Mouse (Mus musculus): ENCODE results near the gene Nynrin.

Nynrin gene

DNA sequence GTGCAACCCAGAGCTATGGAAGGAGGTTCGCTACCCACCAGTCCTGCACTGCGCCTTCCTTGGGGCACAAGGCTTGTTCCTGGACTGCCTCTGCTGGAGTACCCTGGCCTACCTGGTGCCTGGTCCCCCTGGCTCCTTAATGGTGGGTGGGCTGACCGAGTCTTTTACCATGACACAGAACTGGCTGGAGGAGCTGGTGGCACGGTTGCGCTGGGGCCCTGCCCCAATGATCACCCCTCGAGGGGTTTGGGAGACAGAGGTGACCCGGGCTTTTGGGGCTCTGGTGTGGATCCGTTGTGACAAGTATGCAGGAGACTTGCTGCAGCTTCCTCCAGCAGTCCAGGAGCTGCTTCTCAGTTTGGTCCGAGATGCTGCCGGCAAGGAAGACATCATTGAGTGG lies 9.2 kb downstream of the Nynrin start:
- TF ChIP-seq GATA4 (IDR thresholded peaks at IDR 0.05; ENCODE audit: insufficient replicate concordance, low read length): no peak

DNA sequence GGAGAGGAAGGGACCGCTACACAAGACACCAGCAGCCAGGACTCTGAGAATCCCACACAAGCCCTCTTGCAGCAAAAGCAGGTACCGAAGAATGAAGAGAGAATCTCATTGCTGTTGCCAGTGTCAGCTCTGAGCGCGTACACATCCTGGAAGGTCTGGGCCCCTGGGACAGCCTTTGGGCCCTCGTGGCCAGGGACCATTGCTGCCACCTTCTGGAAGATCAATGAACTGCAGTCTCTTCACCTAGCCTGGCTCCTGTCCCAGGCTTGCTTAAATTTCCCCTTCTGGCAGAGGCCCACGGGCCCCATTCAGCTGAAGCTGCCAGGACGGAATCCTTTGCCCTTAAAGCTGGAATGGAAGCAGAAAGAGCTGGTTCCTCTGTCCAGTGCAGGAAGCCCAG lies 10.0 kb downstream of the Nynrin start:
- no peak for TF ChIP-seq GATA4 (IDR thresholded peaks at IDR 0.05; ENCODE audit: insufficient replicate concordance, low read length)

- TF ChIP-seq GATA4 (IDR thresholded peaks at IDR 0.05; ENCODE audit: insufficient replicate concordance, low read length): no peak
Observed at GRCm38 (mm10) chr14:55866962-55867361, 13.2 kb downstream of the Nynrin start.

- TF ChIP-seq GATA4 (IDR thresholded peaks at IDR 0.05; ENCODE audit: insufficient replicate concordance, low read length): no peak
Observed at GRCm38 (mm10) chr14:55868230-55869026, 14.6 kb downstream of the Nynrin start.

DNA sequence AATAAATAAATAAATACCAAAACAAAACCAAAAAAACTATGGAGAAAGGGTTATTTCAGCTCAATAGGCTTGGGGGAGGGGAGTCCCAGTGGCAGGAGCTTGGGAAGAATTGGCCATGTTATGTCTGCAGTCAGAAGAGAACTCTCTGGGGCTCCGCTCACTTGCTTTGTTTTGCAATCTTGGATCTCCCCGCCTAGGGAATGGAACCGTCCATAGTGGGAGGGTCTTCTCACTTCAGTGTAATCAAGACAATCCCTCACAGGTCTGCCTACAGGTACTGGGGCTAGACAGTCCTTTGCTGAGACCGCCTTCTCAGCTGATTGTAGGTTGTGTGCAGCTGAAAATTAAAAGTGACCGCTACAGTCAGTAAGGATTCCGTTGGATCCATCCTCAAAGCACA lies 15.7 kb downstream of the Nynrin start:
- TF ChIP-seq GATA4 (IDR thresholded peaks at IDR 0.05; ENCODE audit: insufficient replicate concordance, low read length): no peak

DNA sequence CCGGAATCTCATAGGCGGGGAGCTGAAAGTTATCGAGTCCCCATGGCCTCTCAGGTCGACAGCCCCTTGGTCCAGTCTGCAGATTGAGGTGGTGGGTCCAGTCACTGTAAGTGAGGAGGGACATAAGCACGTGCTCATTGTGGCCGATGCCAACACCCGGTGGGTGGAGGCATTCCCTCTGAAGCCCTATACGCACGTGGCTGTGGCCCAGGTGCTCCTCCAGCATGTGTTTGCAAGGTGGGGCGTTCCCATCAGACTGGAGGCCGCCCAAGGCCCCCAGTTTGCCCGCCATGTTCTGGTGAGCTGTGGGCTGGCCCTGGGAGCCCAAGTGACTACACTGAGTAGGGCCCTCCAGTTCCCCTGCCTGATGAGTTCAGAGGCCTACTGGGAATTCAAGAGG lies 18.2 kb downstream of the Nynrin start:
- no peak for TF ChIP-seq GATA4 (IDR thresholded peaks at IDR 0.05; ENCODE audit: insufficient replicate concordance, low read length)

DNA sequence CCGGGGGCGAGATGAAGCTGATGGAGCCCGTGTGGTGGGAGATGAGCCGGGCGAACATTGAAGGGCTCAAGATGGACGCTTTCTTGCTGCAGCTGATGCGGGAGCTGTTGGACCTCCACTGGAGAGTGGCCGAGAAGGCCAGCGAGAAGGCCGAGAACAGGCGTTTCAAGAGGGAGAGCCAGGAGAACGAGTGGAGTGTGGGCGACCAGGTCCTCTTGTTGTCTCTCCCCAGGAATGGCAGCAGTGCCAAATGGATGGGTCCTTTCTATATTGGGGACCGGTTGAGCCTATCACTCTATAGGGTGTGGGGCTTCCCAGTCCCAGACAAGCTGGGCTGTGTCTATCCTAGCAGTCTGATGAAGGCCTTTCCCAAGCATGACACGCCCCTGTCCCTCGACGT lies 18.7 kb downstream of the Nynrin start:
- no peak for TF ChIP-seq GATA4 (IDR thresholded peaks at IDR 0.05; ENCODE audit: insufficient replicate concordance, low read length)

DNA sequence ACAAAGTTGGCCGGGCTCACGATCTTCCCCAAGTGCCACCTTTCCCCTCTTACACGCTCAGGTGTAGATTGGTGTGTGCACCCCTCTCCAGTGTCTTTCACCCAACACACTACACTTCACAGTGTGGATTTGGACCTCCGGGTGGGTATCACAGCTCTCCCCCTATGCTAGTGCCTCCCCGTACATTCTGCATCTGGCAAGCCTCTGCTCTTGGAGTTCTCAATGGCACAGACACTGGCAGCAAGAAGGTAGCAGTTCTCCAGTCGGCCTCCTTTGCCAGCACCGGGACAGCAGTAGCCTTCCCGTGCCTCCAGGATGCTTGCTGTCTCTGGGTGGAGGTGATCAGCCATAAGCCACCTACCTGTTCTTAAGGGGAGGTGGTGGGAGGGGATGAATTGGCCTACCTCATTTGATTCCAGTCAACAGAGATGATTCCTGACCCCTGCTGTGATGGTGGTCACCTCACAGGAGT lies 19.5 kb downstream of the Nynrin start:
- no peak for TF ChIP-seq GATA4 (IDR thresholded peaks at IDR 0.05; ENCODE audit: insufficient replicate concordance, low read length)

GRCm38 (mm10) chr14:55873714-55874683 lies 20.2 kb downstream of the Nynrin start:
- TF ChIP-seq GATA4 (IDR thresholded peaks at IDR 0.05; ENCODE audit: insufficient replicate concordance, low read length): no peak; the same call in 1 of the 2 replicates

DNA sequence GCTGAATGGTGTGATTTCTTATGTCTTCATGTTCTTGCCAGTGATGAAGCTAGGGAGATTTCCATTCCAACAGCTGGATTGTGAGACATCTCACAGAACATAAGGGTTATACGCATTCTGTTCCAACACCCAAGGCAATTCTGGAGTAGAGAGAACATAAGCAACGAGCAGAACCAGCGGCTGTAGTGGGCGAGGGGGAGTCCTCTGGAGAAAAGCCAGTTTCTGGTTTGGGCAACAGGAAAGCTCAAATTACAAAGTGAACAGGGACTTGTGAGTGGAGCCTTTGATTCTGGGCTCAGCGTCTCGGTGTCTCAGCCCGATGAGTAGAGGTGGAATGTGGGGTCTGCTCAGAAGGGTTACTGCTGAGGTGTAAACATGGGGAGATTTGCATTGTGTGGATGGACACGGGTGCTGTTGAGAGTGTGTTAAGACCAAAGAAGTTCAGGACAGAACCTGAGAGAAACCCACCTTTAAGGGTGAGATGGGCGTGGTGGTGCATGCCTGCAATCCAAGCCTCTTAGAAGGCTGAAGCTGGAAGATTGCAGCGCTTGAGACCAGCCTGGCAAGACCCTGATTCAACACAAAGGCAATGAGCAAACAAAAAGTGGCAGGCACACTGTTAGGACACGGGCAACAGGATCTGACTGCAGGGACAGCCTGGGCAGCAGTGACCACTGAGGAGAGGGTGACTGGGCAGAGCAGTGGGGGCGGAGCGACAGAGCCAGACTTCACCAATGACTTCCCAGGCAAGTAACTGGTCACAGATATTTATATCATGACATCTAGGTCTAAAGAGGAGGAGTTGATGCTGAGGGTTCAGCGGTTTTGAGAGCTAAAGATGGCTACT lies 23.9 kb downstream of the Nynrin start:
- TF ChIP-seq GATA4 (IDR thresholded peaks at IDR 0.05; ENCODE audit: insufficient replicate concordance, low read length): no peak

GRCm38 (mm10) chr14:55878316-55878940 lies 24.6 kb downstream of the Nynrin start:
- no peak for TF ChIP-seq GATA4 (IDR thresholded peaks at IDR 0.05; ENCODE audit: insufficient replicate concordance, low read length)

DNA sequence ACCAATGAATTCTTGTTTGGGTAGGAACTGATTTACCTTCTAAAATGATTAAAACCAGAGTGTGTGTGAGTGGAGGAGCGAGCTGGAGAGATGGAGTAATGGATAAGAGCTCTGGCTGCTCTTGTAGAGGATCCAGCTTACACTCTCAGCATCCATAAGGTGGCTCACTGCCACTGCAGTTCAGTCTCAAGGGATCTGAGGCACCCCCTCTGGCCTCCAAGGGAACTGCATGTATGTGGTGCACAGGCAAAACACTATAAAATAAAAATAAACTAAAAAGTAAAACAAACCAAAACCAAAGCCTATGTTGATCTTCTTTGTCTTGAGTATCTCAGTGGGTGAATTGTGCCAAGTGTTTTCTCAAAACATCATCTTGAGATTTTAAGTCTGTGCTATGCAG lies 25.8 kb downstream of the Nynrin start:
- no peak for TF ChIP-seq GATA4 (IDR thresholded peaks at IDR 0.05; ENCODE audit: insufficient replicate concordance, low read length)

DNA sequence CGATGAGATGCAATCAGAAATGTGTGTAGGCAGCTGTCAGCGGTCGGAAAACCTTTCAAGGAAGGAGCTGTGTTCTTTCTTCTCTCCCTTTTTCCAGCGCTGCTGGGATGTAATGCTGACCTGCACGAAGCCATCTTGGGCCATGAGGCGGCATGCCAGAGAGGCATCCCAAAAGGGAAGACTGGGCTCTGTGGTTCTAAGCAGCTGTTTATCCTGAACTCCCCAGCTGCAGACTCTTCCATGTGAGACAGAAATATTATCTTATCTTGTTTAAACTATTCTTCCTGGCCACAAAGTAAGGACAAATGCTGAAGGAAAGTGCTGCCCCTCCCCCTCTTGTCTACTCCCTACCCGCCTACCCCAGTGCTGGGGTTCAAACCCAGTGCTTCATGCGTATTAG lies 27.2 kb downstream of the Nynrin start:
- TF ChIP-seq GATA4 (IDR thresholded peaks at IDR 0.05; ENCODE audit: insufficient replicate concordance, low read length): no peak

- TF ChIP-seq GATA4 (IDR thresholded peaks at IDR 0.05; ENCODE audit: insufficient replicate concordance, low read length): no peak
Observed at GRCm38 (mm10) chr14:55882171-55882641, 28.4 kb downstream of the Nynrin start.
